Mouse (Mus musculus) bone marrow macrophage, adult 2 months (primary cell): ENCODE data around the gene Gm10318.

ENCODE experiments used
- CTCF ChIP-seq: IDR thresholded peaks from 2 replicates; pipeline ENCODE4 v1.5.1; 2012; ENCODE audit warnings: low read depth, mild to moderate bottlenecking, low read length, moderate library complexity
- POLR2A ChIP-seq: IDR thresholded peaks from 2 replicates; pipeline ENCODE4 v1.6.1; 2012; ENCODE audit warnings: mild to moderate bottlenecking, low read depth, low read length, borderline replicate concordance

DNA sequence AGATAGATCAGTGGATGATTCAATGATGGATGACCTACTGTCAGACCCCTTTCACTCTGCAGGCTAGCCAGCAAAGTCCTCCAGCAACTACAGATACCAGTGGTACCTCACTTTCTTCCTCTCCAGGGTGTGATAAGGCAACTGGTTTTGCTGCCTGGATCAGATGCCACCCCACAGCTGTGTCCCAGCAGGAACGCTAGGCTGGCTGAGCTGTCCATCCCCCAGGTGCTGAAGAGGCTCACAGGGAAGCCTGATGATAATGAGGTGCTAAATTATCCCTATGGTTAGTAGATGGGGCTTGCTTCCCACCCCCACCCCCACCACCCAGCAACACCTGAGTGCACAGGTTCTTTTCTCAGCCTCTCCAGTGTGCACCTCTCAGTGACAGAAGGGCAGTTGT, 14.9 kb downstream of the Gm10318 start:
- no peak for TF ChIP-seq CTCF
- no peak for TF ChIP-seq POLR2A
